Mouse (Mus musculus) brain, embryonic 14.5 days (tissue): ENCODE results near the gene Erc2.

Experiments
- CTCF ChIP-seq: fragments of 200-500 bp; IDR thresholded peaks from 2 replicates; pipeline ENCODE4 v1.5.1; 2012; ENCODE audit warnings: inconsistent platforms, mild to moderate bottlenecking, moderate library complexity, borderline replicate concordance; ENCODE audit not compliant: insufficient read depth, insufficient read length; ENCODE audit errors: extremely low read depth
- POLR2A ChIP-seq: fragments of 200-500 bp; IDR thresholded peaks from 2 replicates; pipeline ENCODE4 v1.6.1; 2012; ENCODE audit warnings: mild to moderate bottlenecking, inconsistent platforms, borderline replicate concordance; ENCODE audit not compliant: poor library complexity, insufficient read depth, insufficient read length, severe bottlenecking; ENCODE audit errors: extremely low read depth

DNA sequence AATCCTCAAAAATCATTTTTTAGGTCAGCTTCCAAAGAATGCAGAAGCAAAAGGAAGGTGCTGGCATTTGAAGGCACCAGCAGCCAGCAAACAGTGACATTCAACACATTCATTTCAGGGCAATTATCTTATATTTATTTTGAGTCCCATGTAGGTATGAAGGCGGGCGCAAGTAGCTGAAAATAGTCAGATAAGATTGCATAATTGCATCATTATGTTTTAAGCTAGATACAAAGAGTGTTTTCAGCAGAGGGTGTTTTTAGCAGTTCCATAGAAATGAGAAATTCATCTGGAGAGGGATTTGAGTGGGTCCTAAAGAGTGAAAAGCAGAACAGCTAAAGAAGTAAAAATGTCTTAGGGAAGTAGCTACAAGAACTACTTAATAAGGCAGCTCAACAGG, 538.6 kb downstream of the Erc2 start:
- no peak for TF ChIP-seq POLR2A
- no peak for TF ChIP-seq CTCF
